Mouse (Mus musculus): Measurements from ENCODE around the gene A030003K21Rik. TPM values are rescaled to one million over a fixed set of nuclear protein-coding genes. Genes with fewer than 3 reads are reported as not detected.
"Not testable (repeated sequence)": the region's sequence is repeated elsewhere in the genome, so short reads cannot be mapped to it uniquely, and the experiment has no call there.

The A030003K21Rik gene
- polyA plus RNA-seq, 1 experiment from 2014 or later = not detected

GRCm38 (mm10) chr1:82973901-82974300 is 30.7 kb upstream of the A030003K21Rik start:
- H3K4me3 ChIP-seq (ENCODE audit: low read depth, low read length) = no peak overlapping the region
- WGBS = 79% methylated on average over 6 of the region's 6 CpGs
- no peak overlapping the region for H3K9ac ChIP-seq (ENCODE audit: low read length)
- H3K27me3 ChIP-seq (replicated peaks; ENCODE audit: control insufficient read depth, insufficient read depth, low read length) = no peaks in the 10 kb centered on the region
- no peaks in the 10 kb centered on the region for H3K4me1 ChIP-seq (ENCODE audit: control insufficient read depth, insufficient read depth, low read length)
- no peaks in the 10 kb centered on the region for H3K36me3 ChIP-seq (ENCODE audit: control insufficient read depth, insufficient read depth, low read length)
- no peaks in the 10 kb centered on the region for H3K9me3 ChIP-seq (replicated peaks; ENCODE audit: control insufficient read depth, low read length)
- DNase-seq (ENCODE audit: low spot score) (no peak), ATAC-seq (no peak)
- H3K27ac ChIP-seq (ENCODE audit: low read depth, low read length) = no peak overlapping the region
- H3K4me2 ChIP-seq (ENCODE audit: low read length) = no peak overlapping the region

GRCm38 (mm10) chr1:82973244-82973643 is 30.1 kb upstream of the A030003K21Rik start:
- Histone ChIP-seq H3K4me2 (ENCODE audit: low read length) (no peak overlapping the region), H3K4me1 (ENCODE audit: control insufficient read depth, insufficient read depth, low read length) (no peaks in the 10 kb centered on the region), H3K27me3 (replicated peaks; ENCODE audit: control insufficient read depth, insufficient read depth, low read length) (no peaks in the 10 kb centered on the region), H3K4me3 (ENCODE audit: low read depth, low read length) (no peak overlapping the region), H3K9ac (ENCODE audit: low read length) (no peak overlapping the region), H3K9me3 (replicated peaks; ENCODE audit: control insufficient read depth, low read length) (no peaks in the 10 kb centered on the region), H3K27ac (ENCODE audit: low read depth, low read length) (no peak overlapping the region), H3K36me3 (ENCODE audit: control insufficient read depth, insufficient read depth, low read length) (no peaks in the 10 kb centered on the region)
- 93% methylated on average over 1 of the region's 1 CpGs for WGBS
- DNase-seq (ENCODE audit: low spot score) = no peak
- ATAC-seq = no peak

- no peak for DNase-seq (ENCODE audit: low spot score)
- H3K4me2 ChIP-seq (ENCODE audit: low read length) = no peak overlapping the region
- no peak overlapping the region for H3K4me3 ChIP-seq (ENCODE audit: low read depth, low read length)
These were observed 28.9 kb upstream of the A030003K21Rik start for GRCm38 (mm10) chr1:82972046-82972445.

GRCm38 (mm10) chr1:82966413-82966812 is 23.2 kb upstream of the A030003K21Rik start:
- H3K27me3 ChIP-seq (replicated peaks; ENCODE audit: control insufficient read depth, insufficient read depth, low read length) = no peaks in the 10 kb centered on the region
- ATAC-seq = no peak
- H3K9me3 ChIP-seq (replicated peaks; ENCODE audit: control insufficient read depth, low read length) = no peaks in the 10 kb centered on the region
- no peak overlapping the region for H3K4me2 ChIP-seq (ENCODE audit: low read length)
- WGBS = 74% methylated on average over 3 of the region's 3 CpGs
- H3K9ac ChIP-seq (ENCODE audit: low read length) = no peak overlapping the region
- DNase-seq (ENCODE audit: low spot score) = no peak
- H3K4me3 ChIP-seq (ENCODE audit: low read depth, low read length) = no peak overlapping the region
- H3K27ac ChIP-seq (ENCODE audit: low read depth, low read length) = no peak overlapping the region
- H3K36me3 ChIP-seq (ENCODE audit: control insufficient read depth, insufficient read depth, low read length) = no peaks in the 10 kb centered on the region
- H3K4me1 ChIP-seq (ENCODE audit: control insufficient read depth, insufficient read depth, low read length) = no peaks in the 10 kb centered on the region

More at GRCm38 (mm10) chr1:82972046-82972445, 28.9 kb upstream of the A030003K21Rik start:
- WGBS = 72% methylated on average over 4 of the region's 4 CpGs
- Histone ChIP-seq H3K9me3 (replicated peaks; ENCODE audit: control insufficient read depth, low read length) (no peaks in the 10 kb centered on the region), H3K9ac (ENCODE audit: low read length) (no peak overlapping the region), H3K27me3 (replicated peaks; ENCODE audit: control insufficient read depth, insufficient read depth, low read length) (no peaks in the 10 kb centered on the region), H3K4me1 (ENCODE audit: control insufficient read depth, insufficient read depth, low read length) (no peaks in the 10 kb centered on the region), H3K36me3 (ENCODE audit: control insufficient read depth, insufficient read depth, low read length) (no peaks in the 10 kb centered on the region), H3K27ac (ENCODE audit: low read depth, low read length) (no peak overlapping the region)
- no peak for ATAC-seq

- Histone ChIP-seq H3K36me3 (ENCODE audit: control insufficient read depth, insufficient read depth, low read length) (no peaks in the 10 kb centered on the region), H3K4me2 (ENCODE audit: low read length) (no peak within 1 kb of the TSS), H3K4me1 (ENCODE audit: control insufficient read depth, insufficient read depth, low read length) (no peaks in the 10 kb centered on the region), H3K4me3 (ENCODE audit: low read depth, low read length) (no peak within 1 kb of the TSS), H3K9ac (ENCODE audit: low read length) (no peak within 1 kb of the TSS), H3K27ac (ENCODE audit: low read depth, low read length) (no peak within 1 kb of the TSS), H3K9me3 (replicated peaks; ENCODE audit: control insufficient read depth, low read length) (no peaks in the 10 kb centered on the region), H3K27me3 (replicated peaks; ENCODE audit: control insufficient read depth, insufficient read depth, low read length) (no peaks in the 10 kb centered on the region)
- DNase-seq (ENCODE audit: low spot score) = no peak
- ATAC-seq = no peak
- 91% methylated on average over 11 of the region's 11 CpGs for WGBS
These were observed 16.7 kb upstream of the A030003K21Rik start, which contains the start of gene Gm47955 for GRCm38 (mm10) chr1:82959870-82960385. Gm47955 (plus strand) TSS chr1:82960286.

- H3K4me1 ChIP-seq (ENCODE audit: control insufficient read depth, insufficient read depth, low read length); H3K9ac ChIP-seq (ENCODE audit: low read length); H3K36me3 ChIP-seq (ENCODE audit: control insufficient read depth, insufficient read depth, low read length); ATAC-seq; H3K27ac ChIP-seq (ENCODE audit: low read depth, low read length); H3K9me3 ChIP-seq (replicated peaks; ENCODE audit: control insufficient read depth, low read length); H3K27me3 ChIP-seq (replicated peaks; ENCODE audit: control insufficient read depth, insufficient read depth, low read length); H3K4me3 ChIP-seq (ENCODE audit: low read depth, low read length); DNase-seq (ENCODE audit: low spot score); H3K4me2 ChIP-seq (ENCODE audit: low read length): not testable (repeated sequence)
These were observed 12.7 kb upstream of the A030003K21Rik start, which contains the start of gene Gm7544 for GRCm38 (mm10) chr1:82955913-82956312. Gm7544 (minus strand) TSS chr1:82956013.

GRCm38 (mm10) chr1:82948601-82949000 is 5.4 kb upstream of the A030003K21Rik start:
- H3K4me1 ChIP-seq (ENCODE audit: control insufficient read depth, insufficient read depth, low read length) = no peaks in the 10 kb centered on the region
- H3K36me3 ChIP-seq (ENCODE audit: control insufficient read depth, insufficient read depth, low read length) = no peaks in the 10 kb centered on the region
- no peaks in the 10 kb centered on the region for H3K9me3 ChIP-seq (replicated peaks; ENCODE audit: control insufficient read depth, low read length)
- H3K27me3 ChIP-seq (replicated peaks; ENCODE audit: control insufficient read depth, insufficient read depth, low read length) = no peaks in the 10 kb centered on the region
- no peak overlapping the region for H3K4me3 ChIP-seq (ENCODE audit: low read depth, low read length)
- H3K27ac ChIP-seq (ENCODE audit: low read depth, low read length) = no peak overlapping the region
- ATAC-seq (no peak), DNase-seq (ENCODE audit: low spot score) (no peak)
- no peak overlapping the region for H3K4me2 ChIP-seq (ENCODE audit: low read length)
- H3K9ac ChIP-seq (ENCODE audit: low read length) = no peak overlapping the region
- WGBS = 81% methylated on average over 2 of the region's 2 CpGs

GRCm38 (mm10) chr1:82946029-82946428 is 2.8 kb upstream of the A030003K21Rik start:
- H3K4me1 ChIP-seq (ENCODE audit: control insufficient read depth, insufficient read depth, low read length); H3K27ac ChIP-seq (ENCODE audit: low read depth, low read length); H3K9me3 ChIP-seq (replicated peaks; ENCODE audit: control insufficient read depth, low read length); DNase-seq (ENCODE audit: low spot score); H3K4me2 ChIP-seq (ENCODE audit: low read length); ATAC-seq; H3K27me3 ChIP-seq (replicated peaks; ENCODE audit: control insufficient read depth, insufficient read depth, low read length); H3K36me3 ChIP-seq (ENCODE audit: control insufficient read depth, insufficient read depth, low read length); H3K9ac ChIP-seq (ENCODE audit: low read length); H3K4me3 ChIP-seq (ENCODE audit: low read depth, low read length): not testable (repeated sequence)
- 96% methylated on average over 2 of the region's 2 CpGs for WGBS

- 90% methylated on average over 1 of the region's 2 CpGs for WGBS
- H3K4me1 ChIP-seq (ENCODE audit: control insufficient read depth, insufficient read depth, low read length); H3K27me3 ChIP-seq (replicated peaks; ENCODE audit: control insufficient read depth, insufficient read depth, low read length); H3K9me3 ChIP-seq (replicated peaks; ENCODE audit: control insufficient read depth, low read length); H3K27ac ChIP-seq (ENCODE audit: low read depth, low read length); ATAC-seq; H3K36me3 ChIP-seq (ENCODE audit: control insufficient read depth, insufficient read depth, low read length); H3K9ac ChIP-seq (ENCODE audit: low read length); DNase-seq (ENCODE audit: low spot score); H3K4me3 ChIP-seq (ENCODE audit: low read depth, low read length); H3K4me2 ChIP-seq (ENCODE audit: low read length): not testable (repeated sequence)
These were observed 683 bp downstream of the A030003K21Rik start for GRCm38 (mm10) chr1:82942505-82942904.
